Mouse (Mus musculus): Measurements from ENCODE around the gene Zfp976.
"Not testable (repeated sequence)": the region's sequence is repeated elsewhere in the genome, so short reads cannot be mapped to it uniquely, and the experiment has no call there.

- not testable (repeated sequence) for TF ChIP-seq POLR2A, CTCF (IDR thresholded peaks at IDR 0.05; ENCODE audit: extremely low read depth, insufficient read depth, low read length)
Observed at GRCm38 (mm10) chr7:42679646-42680045, 37.3 kb upstream of the Zfp976 start.

All from cortical plate, adult 2 months (tissue).